Mouse (Mus musculus): ENCODE results near the gene Olfr1128. TPM values are rescaled to one million over a fixed set of nuclear protein-coding genes. Genes with fewer than 3 reads are reported as not detected.
"Not testable (repeated sequence)": the region's sequence is repeated elsewhere in the genome, so short reads cannot be mapped to it uniquely, and the experiment has no call there.

Olfr1128 gene
- polyA plus RNA-seq (2012; ENCODE audit: insufficient read depth, insufficient read length, missing spikeins): not detected in 2 replicates

DNA sequence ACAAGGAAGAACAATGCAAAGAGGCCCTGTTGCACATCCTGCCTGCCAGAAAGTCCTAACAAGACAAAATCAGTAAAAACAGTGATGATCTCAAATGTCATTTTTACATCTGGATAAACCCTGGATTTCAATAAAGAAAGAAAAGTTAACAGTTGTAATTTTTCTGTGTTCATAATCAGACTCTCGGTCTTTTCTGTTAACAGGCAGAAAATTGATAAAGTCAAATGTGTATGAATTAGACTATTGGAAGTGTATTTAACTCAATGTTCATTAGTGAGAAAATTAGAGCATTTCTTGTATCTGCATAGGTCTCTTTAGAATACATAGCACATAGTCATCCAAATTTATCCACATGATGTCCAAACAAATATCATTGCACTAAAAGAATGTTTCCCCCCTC lies at the start of gene Olfr1128:
Gene Olfr1128 (minus strand): TSS at position 101 of the 400 bp plus-strand sequence.
- TF ChIP-seq CTCF (IDR thresholded peaks at IDR 0.05; ENCODE audit: low read depth, low read length) (no peak), POLR2A (IDR thresholded peaks at IDR 0.05; ENCODE audit: borderline replicate concordance, low read depth, low read length) (no peak)
- no peaks in the 10 kb centered on the region for H3K4me1 ChIP-seq (ENCODE audit: control insufficient read depth, insufficient read depth, low read length)
- H3K4me3 ChIP-seq (ENCODE audit: insufficient read depth, low read length): no peak within 1 kb of the TSS
- no peak within 1 kb of the TSS for H3K27ac ChIP-seq (ENCODE audit: insufficient read depth, low read depth, low read length)

DNA sequence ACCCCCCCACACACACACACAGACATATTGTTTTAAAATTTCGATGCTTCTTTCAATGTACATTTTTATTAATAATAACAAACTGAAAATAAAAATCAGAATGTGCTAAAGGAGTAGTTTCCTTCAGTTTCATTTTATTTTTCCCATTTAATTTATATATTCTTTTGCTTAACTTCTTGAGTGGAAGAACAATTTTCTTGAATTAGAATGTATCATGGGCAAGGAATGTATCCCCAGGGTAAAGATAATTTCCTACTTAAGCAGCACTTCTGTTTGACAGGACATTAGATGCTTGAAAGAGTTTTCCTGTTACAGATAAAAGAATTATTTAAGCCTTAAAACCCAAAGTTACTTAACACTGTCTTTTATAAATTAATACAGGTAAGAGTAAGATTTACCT lies 28.3 kb upstream of the Olfr1128 start, which contains the start of gene Olfr1129:
Gene Olfr1129 (plus strand): TSS at position 301 of the 400 bp plus-strand sequence.
- not testable (repeated sequence) for H3K4me1 ChIP-seq (ENCODE audit: control insufficient read depth, insufficient read depth, low read length); H3K27ac ChIP-seq (ENCODE audit: insufficient read depth, low read depth, low read length); H3K4me3 ChIP-seq (ENCODE audit: insufficient read depth, low read length)

- Histone ChIP-seq H3K4me3 (ENCODE audit: insufficient read depth, low read length) (no peak overlapping the region), H3K4me1 (ENCODE audit: control insufficient read depth, insufficient read depth, low read length) (no peaks in the 10 kb centered on the region), H3K27ac (ENCODE audit: insufficient read depth, low read depth, low read length) (no peak overlapping the region)
- no peak for TF ChIP-seq CTCF (IDR thresholded peaks at IDR 0.05; ENCODE audit: low read depth, low read length)
- no peak for TF ChIP-seq POLR2A (IDR thresholded peaks at IDR 0.05; ENCODE audit: borderline replicate concordance, low read depth, low read length)
These were observed 10.5 kb downstream of the Olfr1128 start for GRCm38 (mm10) chr2:87534826-87535225.

GRCm38 (mm10) chr2:87531496-87531895 lies 13.8 kb downstream of the Olfr1128 start, which contains the start of gene Olfr153:
Gene Olfr153, plus strand, starts transcription at chr2:87531796.
- H3K4me1 ChIP-seq (ENCODE audit: control insufficient read depth, insufficient read depth, low read length): no peaks in the 10 kb centered on the region
- H3K27ac ChIP-seq (ENCODE audit: insufficient read depth, low read depth, low read length): no peak within 1 kb of the TSS
- H3K4me3 ChIP-seq (ENCODE audit: insufficient read depth, low read length): no peak within 1 kb of the TSS
- TF ChIP-seq CTCF (IDR thresholded peaks at IDR 0.05; ENCODE audit: low read depth, low read length): no peak
- no peak for TF ChIP-seq POLR2A (IDR thresholded peaks at IDR 0.05; ENCODE audit: borderline replicate concordance, low read depth, low read length)

DNA sequence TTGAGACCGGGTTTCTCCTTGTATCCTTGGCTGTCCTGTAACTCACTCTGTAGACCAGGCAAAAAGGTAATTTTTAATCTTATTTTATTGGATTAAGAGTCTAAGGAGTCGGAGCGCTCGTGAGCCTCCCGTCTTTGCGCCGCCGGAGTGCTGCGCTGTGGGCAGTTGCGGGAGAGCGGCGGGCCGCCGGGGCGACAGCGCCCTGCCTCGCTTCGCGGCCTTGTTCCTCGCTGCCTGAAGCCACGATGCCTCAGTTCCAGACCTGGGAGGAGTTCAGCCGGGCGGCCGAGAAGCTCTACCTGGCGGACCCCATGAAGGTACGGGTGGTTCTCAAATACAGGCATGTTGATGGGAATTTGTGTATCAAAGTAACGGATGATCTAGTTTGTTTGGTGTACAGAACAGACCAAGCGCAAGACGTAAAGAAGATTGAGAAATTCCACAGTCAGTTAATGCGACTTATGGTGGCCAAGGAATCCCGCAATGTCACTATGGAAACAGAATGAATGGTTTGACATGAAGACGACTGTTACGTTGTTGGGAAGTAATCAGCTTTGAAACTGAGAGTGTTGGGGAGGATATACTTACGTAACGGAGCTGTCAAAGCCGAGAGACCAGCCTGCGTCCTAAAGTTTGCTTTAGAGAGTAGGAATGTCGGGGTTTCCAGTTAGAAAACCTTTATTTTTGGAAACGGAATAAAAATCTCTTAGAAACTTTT lies 19.3 kb downstream of the Olfr1128 start:
- not testable (repeated sequence) for H3K4me1 ChIP-seq (ENCODE audit: control insufficient read depth, insufficient read depth, low read length); H3K27ac ChIP-seq (ENCODE audit: insufficient read depth, low read depth, low read length); H3K4me3 ChIP-seq (ENCODE audit: insufficient read depth, low read length)

GRCm38 (mm10) chr2:87520651-87521050 lies 24.7 kb downstream of the Olfr1128 start:
- no peak overlapping the region for H3K27ac ChIP-seq (ENCODE audit: insufficient read depth, low read depth, low read length)
- no peaks in the 10 kb centered on the region for H3K4me1 ChIP-seq (ENCODE audit: control insufficient read depth, insufficient read depth, low read length)
- TF ChIP-seq POLR2A (IDR thresholded peaks at IDR 0.05; ENCODE audit: borderline replicate concordance, low read depth, low read length) (no peak), CTCF (IDR thresholded peaks at IDR 0.05; ENCODE audit: low read depth, low read length) (no peak)
- H3K4me3 ChIP-seq (ENCODE audit: insufficient read depth, low read length): no peak overlapping the region

GRCm38 (mm10) chr2:87516581-87516980 lies 28.8 kb downstream of the Olfr1128 start:
- Histone ChIP-seq H3K4me3 (ENCODE audit: insufficient read depth, low read length) (no peak overlapping the region), H3K4me1 (ENCODE audit: control insufficient read depth, insufficient read depth, low read length) (no peaks in the 10 kb centered on the region), H3K27ac (ENCODE audit: insufficient read depth, low read depth, low read length) (no peak overlapping the region)
- no peak for TF ChIP-seq CTCF (IDR thresholded peaks at IDR 0.05; ENCODE audit: low read depth, low read length)
- no peak for TF ChIP-seq POLR2A (IDR thresholded peaks at IDR 0.05; ENCODE audit: borderline replicate concordance, low read depth, low read length)

GRCm38 (mm10) chr2:87515457-87516060 lies 29.8 kb downstream of the Olfr1128 start:
- H3K27ac ChIP-seq (ENCODE audit: insufficient read depth, low read depth, low read length): no peak overlapping the region
- H3K4me3 ChIP-seq (ENCODE audit: insufficient read depth, low read length): no peak overlapping the region
- H3K4me1 ChIP-seq (ENCODE audit: control insufficient read depth, insufficient read depth, low read length): no peaks in the 10 kb centered on the region
- TF ChIP-seq CTCF (IDR thresholded peaks at IDR 0.05; ENCODE audit: low read depth, low read length) (no peak), POLR2A (IDR thresholded peaks at IDR 0.05; ENCODE audit: borderline replicate concordance, low read depth, low read length) (no peak)

- TF ChIP-seq POLR2A (IDR thresholded peaks at IDR 0.05; ENCODE audit: borderline replicate concordance, low read depth, low read length): no peak
- TF ChIP-seq CTCF (IDR thresholded peaks at IDR 0.05; ENCODE audit: low read depth, low read length): no peak
- Histone ChIP-seq H3K4me3 (ENCODE audit: insufficient read depth, low read length) (no peak overlapping the region), H3K27ac (ENCODE audit: insufficient read depth, low read depth, low read length) (no peak overlapping the region), H3K4me1 (ENCODE audit: control insufficient read depth, insufficient read depth, low read length) (no peaks in the 10 kb centered on the region)
These were observed 30.3 kb downstream of the Olfr1128 start for GRCm38 (mm10) chr2:87515046-87515445.

- H3K4me1 ChIP-seq (ENCODE audit: control insufficient read depth, insufficient read depth, low read length): no peaks in the 10 kb centered on the region
- H3K4me3 ChIP-seq (ENCODE audit: insufficient read depth, low read length): no peak within 1 kb of the TSS
- TF ChIP-seq CTCF (IDR thresholded peaks at IDR 0.05; ENCODE audit: low read depth, low read length): no peak
- TF ChIP-seq POLR2A (IDR thresholded peaks at IDR 0.05; ENCODE audit: borderline replicate concordance, low read depth, low read length): no peak
- H3K27ac ChIP-seq (ENCODE audit: insufficient read depth, low read depth, low read length): no peak within 1 kb of the TSS
These were observed 39.1 kb downstream of the Olfr1128 start, which contains the start of gene Pramel6 for GRCm38 (mm10) chr2:87506265-87506664. Gene Pramel6, plus strand, starts transcription at chr2:87506565.

GRCm38 (mm10) chr2:87496993-87497392 lies 48.3 kb downstream of the Olfr1128 start, which contains the start of gene Pramel7:
Gene Pramel7, minus strand, starts transcription at chr2:87497093.
- not testable (repeated sequence) for H3K4me1 ChIP-seq (ENCODE audit: control insufficient read depth, insufficient read depth, low read length); H3K4me3 ChIP-seq (ENCODE audit: insufficient read depth, low read length); H3K27ac ChIP-seq (ENCODE audit: insufficient read depth, low read depth, low read length)
